Mouse (Mus musculus) activated CD4-positive, CD25-positive, alpha-beta regulatory T cell, adult 4 months (primary cell): Measurements from ENCODE around the gene Fgd3. TPM values are rescaled to one million over a fixed set of nuclear protein-coding genes. Genes with fewer than 3 reads are reported as not detected.

Source experiments
- ATAC-seq: one replicate; pipeline ENCODE4 v1.8.0; 2017
- polyA plus RNA-seq, 2 experiments: library from polyadenylated mRNA; unstranded; fragments of 100-300 nt; shearing (Covaris generic); gene quantifications; one replicate each; pipeline ENCODE4 v1.2.1; 2017

Gene Fgd3
- polyA plus RNA-seq, 2 experiments from 2014 or later: 11.5 to 13.7 TPM

GRCm38 (mm10) chr13:49247740-49248466 is 72.2 kb downstream of the Fgd3 start:
- peak; percentile 78 for ATAC-seq

GRCm38 (mm10) chr13:49247232-49247739 is 72.8 kb downstream of the Fgd3 start:
- no peak for ATAC-seq

GRCm38 (mm10) chr13:49246626-49247025 is 73.5 kb downstream of the Fgd3 start:
- ATAC-seq: no peak

GRCm38 (mm10) chr13:49246011-49246410 is 74.1 kb downstream of the Fgd3 start:
- ATAC-seq: no peak

GRCm38 (mm10) chr13:49245251-49245650 is 74.9 kb downstream of the Fgd3 start:
- ATAC-seq: no peak

- ATAC-seq: no peak
Observed at GRCm38 (mm10) chr13:49243492-49243891, 76.6 kb downstream of the Fgd3 start.

GRCm38 (mm10) chr13:49242321-49243065 is 77.6 kb downstream of the Fgd3 start:
- peak; percentile 94 for ATAC-seq

- ATAC-seq: no peak
Observed at GRCm38 (mm10) chr13:49238737-49239136, 81.4 kb downstream of the Fgd3 start.

GRCm38 (mm10) chr13:49237617-49238016 is 82.5 kb downstream of the Fgd3 start:
- ATAC-seq: no peak

- ATAC-seq: no peak
Observed at GRCm38 (mm10) chr13:49234711-49235110, 85.4 kb downstream of the Fgd3 start.

- no peak for ATAC-seq
Observed at GRCm38 (mm10) chr13:49233792-49234572, 86.1 kb downstream of the Fgd3 start.

GRCm38 (mm10) chr13:49225633-49226032 is 94.5 kb downstream of the Fgd3 start:
- no peak for ATAC-seq

- no peak for ATAC-seq
Observed at GRCm38 (mm10) chr13:49225159-49225558, 95.0 kb downstream of the Fgd3 start.

GRCm38 (mm10) chr13:49224729-49225128 is 95.4 kb downstream of the Fgd3 start:
- ATAC-seq: no peak

GRCm38 (mm10) chr13:49224314-49224713 is 95.8 kb downstream of the Fgd3 start:
- no peak for ATAC-seq

GRCm38 (mm10) chr13:49220912-49221311 is 99.2 kb downstream of the Fgd3 start:
- no peak for ATAC-seq

- no peak for ATAC-seq
Observed at GRCm38 (mm10) chr13:49219367-49219766, 100.7 kb downstream of the Fgd3 start.

- ATAC-seq: no peak
Observed at GRCm38 (mm10) chr13:49218651-49219050, 101.5 kb downstream of the Fgd3 start.

- no peak for ATAC-seq
Observed at GRCm38 (mm10) chr13:49216808-49217561, 103.1 kb downstream of the Fgd3 start.

- ATAC-seq: peak; percentile 17
Observed at GRCm38 (mm10) chr13:49216220-49216552, 103.9 kb downstream of the Fgd3 start.

- ATAC-seq: peak; percentile 86
Observed at GRCm38 (mm10) chr13:49215504-49216219, 104.4 kb downstream of the Fgd3 start, which contains the start of gene Card19. Gene Card19 (minus strand): TSS chr13:49216037.

GRCm38 (mm10) chr13:49215128-49215503 is 105.0 kb downstream of the Fgd3 start:
- ATAC-seq: no peak
